Mouse (Mus musculus) liver, embryonic 14.5 days (tissue): ENCODE results near the gene Erg. TPM values are rescaled to one million over a fixed set of nuclear protein-coding genes. Genes with fewer than 3 reads are reported as not detected.

ENCODE experiments used
- ATAC-seq: fragments of 200-750 bp; cut with Nextera tagmentation; 2 replicates; pipeline ENCODE4 v1.8.0; 2017; ENCODE audit warnings: moderate number of reproducible peaks, mild to moderate bottlenecking, moderate library complexity; ENCODE audit not compliant: insufficient read depth
- DNase-seq, 3 experiments: peaks; one replicate each; pipeline ENCODE4 v3.0.0-alpha.2; 2012 to 2013; ENCODE audit warnings: low read depth in 3 of 3, low spot score in 3 of 3
- H3K27ac ChIP-seq: fragments of 300-500 bp; sonication (generic); 2 replicates; pipeline ENCODE4 v1.5.1; 2014; ENCODE audit warnings: moderate library complexity, mild to moderate bottlenecking, control low read depth, inconsistent platforms
- H3K27me3 ChIP-seq: fragments of 300-500 bp; sonication (generic); 2 replicates; pipeline ENCODE4 v1.6.1; 2014; ENCODE audit warnings: mild to moderate bottlenecking, low read length, moderate library complexity; ENCODE audit not compliant: control insufficient read depth, insufficient read depth
- H3K36me3 ChIP-seq: fragments of 300-500 bp; sonication (generic); replicated peaks from 2 replicates; pipeline ENCODE4 v1.6.1; 2014; ENCODE audit warnings: low read depth; ENCODE audit not compliant: control insufficient read depth, insufficient read depth
- H3K4me1 ChIP-seq, 2 experiments: fragments of 200-500 bp in 1 of 2; fragments of 300-500 bp in 1 of 2; sonication (generic) in 1 of 2; replicated peaks; 2 replicates each; pipeline ENCODE4 v1.6.1; 2012 to 2014; ENCODE audit warnings: antibody characterized with exemption in 1 of 2, inconsistent platforms in 1 of 2, low read length in 1 of 2; ENCODE audit not compliant: control insufficient read depth in 2 of 2, insufficient read depth in 2 of 2
- H3K4me2 ChIP-seq: fragments of 300-500 bp; sonication (generic); 2 replicates; pipeline ENCODE4 v1.6.1; 2014; ENCODE audit warnings: low read depth, mild to moderate bottlenecking, control low read depth, moderate library complexity
- H3K4me3 ChIP-seq, 2 experiments: fragments of 200-500 bp in 1 of 2; fragments of 300-500 bp in 1 of 2; sonication (generic) in 1 of 2; 2 replicates each; pipeline ENCODE4 v1.5.1; 2012 to 2014; ENCODE audit warnings: low read depth in 2 of 2, low read length in 2 of 2, mild to moderate bottlenecking in 2 of 2, control low read depth in 1 of 2, inconsistent platforms in 1 of 2, moderate library complexity in 1 of 2; ENCODE audit not compliant: insufficient read depth in 1 of 2
- H3K9ac ChIP-seq: fragments of 300-500 bp; sonication (generic); replicated peaks from 2 replicates; pipeline ENCODE4 v1.6.1; 2014; ENCODE audit warnings: mild to moderate bottlenecking, control low read depth, moderate library complexity
- H3K9me3 ChIP-seq: fragments of 300-500 bp; sonication (generic); 2 replicates; pipeline ENCODE4 v1.6.1; 2016; ENCODE audit warnings: low read length, mixed read lengths; ENCODE audit not compliant: control insufficient read depth
- CTCF ChIP-seq: IDR thresholded peaks from 2 replicates; pipeline ENCODE4 v1.5.1; 2016; ENCODE audit warnings: antibody characterized with exemption, low read depth, control low read depth
- EP300 ChIP-seq: IDR thresholded peaks from 2 replicates; pipeline ENCODE4 v1.6.1; 2016; ENCODE audit warnings: antibody characterized with exemption, low read depth
- WGBS: fragments of 180-500 bp; shearing (Covaris S2); extraction: QIAGEN DNeasy Blood & Tissue Kit; methylation state at CpG from one replicate; pipeline ENCODE4 v1.1.7; 2014; ENCODE audit not compliant: insufficient replicate concordance; 5-methylcytosine and 5-hydroxymethylcytosine counted together
- polyA plus RNA-seq, 2 experiments: library from polyadenylated mRNA; depleted of rRNA in 1 of 2; stranded (reverse) in 1 of 2; unstranded in 1 of 2; fragments of >200 nt; fragmentation: Nextera tagmentation in 1 of 2; extraction: Ambion mirVana in 1 of 2; gene quantifications; 2 replicates each; pipeline versions ENCODE4 v1.2.1 to v1.2.3; 2012 to 2014

The Erg gene
- polyA plus RNA-seq, 2 experiments = 0.61 to 2.8 TPM

- TF ChIP-seq CTCF = no peak
- ATAC-seq (no peak), DNase-seq (no peak)
- no peaks in the 10 kb centered on the region for H3K27me3 ChIP-seq
- H3K4me1 ChIP-seq = 0 out of 4 replicates have a peak, but pooled peaks cover 0 to 3% of the 10 kb centered on the region in 2 experiments
- no peak overlapping the region for H3K4me3 ChIP-seq
- H3K36me3 ChIP-seq = no peaks in the 10 kb centered on the region
- no peaks in the 10 kb centered on the region for H3K9me3 ChIP-seq
- no peak overlapping the region for H3K4me2 ChIP-seq
- no peak overlapping the region for H3K27ac ChIP-seq
- 69% methylated on average over 5 of the region's 5 CpGs for WGBS
- H3K9ac ChIP-seq = no peak overlapping the region
Observed at GRCm38 (mm10) chr16:95428239-95428638, 158.2 kb downstream of the Erg start.

- Histone ChIP-seq H3K9ac (no peak overlapping the region), H3K36me3 (no peaks in the 10 kb centered on the region), H3K4me3 (no peak overlapping the region), H3K4me1 (0 out of 4 replicates have a peak, but pooled peaks cover 0 to 1% of the 10 kb centered on the region in 2 experiments), H3K27ac (no peak overlapping the region), H3K27me3 (no peaks in the 10 kb centered on the region), H3K9me3 (no peaks in the 10 kb centered on the region), H3K4me2 (no peak overlapping the region)
- DNase-seq = no peak
- no peak for ATAC-seq
- TF ChIP-seq CTCF (no peak), EP300 (no peak)
- WGBS = 58% methylated on average over 10 of the region's 10 CpGs
Observed at GRCm38 (mm10) chr16:95427512-95427911, 158.9 kb downstream of the Erg start.

- TF ChIP-seq CTCF = no peak
- no peak for TF ChIP-seq EP300
- H3K4me3 ChIP-seq = no peak overlapping the region
- 39% methylated on average over 5 of the region's 5 CpGs for WGBS
- H3K9ac ChIP-seq = no peak overlapping the region
- no peaks in the 10 kb centered on the region for H3K4me1 ChIP-seq
- DNase-seq (no peak), ATAC-seq (no peak)
- H3K9me3 ChIP-seq = no peaks in the 10 kb centered on the region
- H3K36me3 ChIP-seq = no peaks in the 10 kb centered on the region
- H3K27me3 ChIP-seq = no peaks in the 10 kb centered on the region
- no peak overlapping the region for H3K4me2 ChIP-seq
- no peak overlapping the region for H3K27ac ChIP-seq
Observed at GRCm38 (mm10) chr16:95422658-95423073, 163.7 kb downstream of the Erg start.

- ATAC-seq = no peak
- H3K9ac ChIP-seq = no peak overlapping the region
- no peak overlapping the region for H3K4me3 ChIP-seq
- no peaks in the 10 kb centered on the region for H3K4me1 ChIP-seq
- TF ChIP-seq EP300 (no peak), CTCF (no peak)
- no peaks in the 10 kb centered on the region for H3K27me3 ChIP-seq
- no peak overlapping the region for H3K4me2 ChIP-seq
- no peaks in the 10 kb centered on the region for H3K36me3 ChIP-seq
- WGBS = 47% methylated on average over 7 of the region's 7 CpGs
- H3K9me3 ChIP-seq = no peaks in the 10 kb centered on the region
- DNase-seq = no peak
- no peak overlapping the region for H3K27ac ChIP-seq
Observed at GRCm38 (mm10) chr16:95421235-95421886, 165.0 kb downstream of the Erg start.

- Histone ChIP-seq H3K4me3 (no peak overlapping the region), H3K27ac (no peak overlapping the region), H3K4me1 (no peaks in the 10 kb centered on the region), H3K27me3 (no peaks in the 10 kb centered on the region), H3K9ac (no peak overlapping the region), H3K36me3 (no peaks in the 10 kb centered on the region), H3K4me2 (no peak overlapping the region), H3K9me3 (no peaks in the 10 kb centered on the region)
- DNase-seq (no peak), ATAC-seq (no peak)
- 68% methylated on average over 4 of the region's 4 CpGs for WGBS
- TF ChIP-seq CTCF (no peak), EP300 (no peak)
Observed at GRCm38 (mm10) chr16:95415921-95416320, 170.5 kb downstream of the Erg start.
